Mouse (Mus musculus) colon, adult 2 months (tissue): Measurements from ENCODE around the gene Gm3298. TPM values are rescaled to one million over a fixed set of nuclear protein-coding genes. Genes with fewer than 3 reads are reported as not detected.

Experiments
- polyA plus RNA-seq: library from polyadenylated mRNA; depleted of rRNA; stranded (reverse); fragments of >200 nt; gene quantifications from 2 replicates; pipeline ENCODE4 v1.2.3, GENCODE M21; 2012; rRNA removed

The Gm3298 gene
- not detected in 2 replicates for polyA plus RNA-seq

DNA sequence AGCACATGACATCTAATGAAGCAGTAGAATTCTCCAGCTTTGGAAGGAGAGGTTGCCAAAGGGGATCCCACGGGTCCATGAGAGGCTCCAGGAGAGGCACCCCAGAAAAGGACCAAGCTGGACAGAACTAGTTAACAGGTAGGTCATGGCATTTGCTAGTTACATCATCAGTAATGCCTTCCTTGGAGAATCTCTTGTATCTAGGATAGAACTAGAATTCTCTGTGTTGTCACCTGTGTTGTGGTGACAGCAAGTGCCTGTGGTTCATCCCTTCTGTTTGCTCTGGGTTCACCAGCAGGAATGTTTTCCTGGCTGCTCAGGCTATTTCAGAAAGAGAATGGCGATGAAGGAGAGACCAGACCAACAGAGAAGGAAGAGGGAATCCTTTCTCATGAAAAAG is at the start of gene Gm3298:
Gm3298 (plus strand) TSS at position 301 of the 400 bp plus-strand sequence.

DNA sequence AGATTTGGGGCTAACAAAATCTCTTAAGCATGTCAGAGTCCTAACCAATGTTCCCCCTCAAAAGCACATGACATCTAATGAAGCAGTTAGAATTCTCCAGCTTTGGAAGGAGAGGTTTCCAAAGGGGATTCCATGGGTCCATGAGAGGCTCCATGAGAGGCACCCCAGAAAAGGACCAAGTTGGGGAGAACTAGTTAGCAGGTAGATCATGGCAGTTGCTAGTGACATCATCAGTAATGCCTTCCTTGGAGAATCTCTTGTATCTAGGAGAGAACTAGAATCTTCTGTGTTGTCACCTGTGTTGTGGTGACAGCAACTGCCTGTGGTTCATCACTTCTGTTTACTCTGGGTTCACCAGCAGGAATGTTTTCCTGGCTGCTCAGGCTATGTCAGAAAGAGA is 32.1 kb upstream of the Gm3298 start, which contains the start of gene Gm8297:
Gm8297 (plus strand) TSS at position 301 of the 400 bp plus-strand sequence.

DNA sequence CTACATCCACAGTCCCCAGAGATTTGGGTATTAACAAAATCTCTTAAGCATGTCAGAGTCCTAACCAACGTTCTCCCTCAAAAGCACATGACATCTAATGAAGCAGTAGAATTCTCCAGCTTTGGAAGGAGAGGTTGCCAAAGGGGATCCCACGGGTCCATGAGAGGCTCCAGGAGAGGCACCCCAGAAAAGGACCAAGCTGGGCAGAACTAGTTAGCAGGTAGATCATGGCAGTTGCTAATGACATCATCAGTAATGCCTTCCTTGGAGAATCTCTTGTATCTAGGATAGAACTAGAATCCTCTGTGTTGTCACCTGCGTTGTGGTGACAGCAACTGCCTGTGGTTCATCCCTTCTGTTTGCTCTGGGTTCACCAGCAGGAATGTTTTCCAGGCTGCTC is 34.6 kb downstream of the Gm3298 start, which contains the start of gene 4930555G01Rik:
4930555G01Rik (plus strand) TSS at position 301 of the 400 bp plus-strand sequence.

Other genes with a start within 250 kb of the Gm3298 start
- gene Gm9602, start 239.6 kb upstream of the Gm3298 start, polyA plus RNA-seq: not detected in 2 replicates
- not detected in 2 replicates for gene Gm3269, start 177.8 kb upstream of the Gm3298 start, polyA plus RNA-seq
- gene Gm3264, start 160.3 kb upstream of the Gm3298 start, polyA plus RNA-seq: not detected in 2 replicates
- not detected in 2 replicates for gene Gm3278, start 123.5 kb upstream of the Gm3298 start, polyA plus RNA-seq
- not detected in 2 replicates for gene Gm8297, start 32.0 kb upstream of the Gm3298 start, polyA plus RNA-seq
- not detected in 2 replicates for gene 4930555G01Rik, start 34.7 kb downstream of the Gm3298 start, polyA plus RNA-seq
- 0.07 TPM in 1 of 2 replicates, not detected in the other for gene Gm8281, start 55.1 kb downstream of the Gm3298 start, polyA plus RNA-seq
- gene Gm8279, start 115.6 kb downstream of the Gm3298 start, polyA plus RNA-seq: not detected in 2 replicates
- gene Gm3317, start 148.6 kb downstream of the Gm3298 start, polyA plus RNA-seq: not detected in 2 replicates
- not detected in 2 replicates for gene Gm8271, start 169.9 kb downstream of the Gm3298 start, polyA plus RNA-seq
- gene Gm3526, start 244.7 kb downstream of the Gm3298 start, polyA plus RNA-seq: not detected in 2 replicates